Mouse (Mus musculus): ENCODE measurements around the gene Aldh1l1.

DNA sequence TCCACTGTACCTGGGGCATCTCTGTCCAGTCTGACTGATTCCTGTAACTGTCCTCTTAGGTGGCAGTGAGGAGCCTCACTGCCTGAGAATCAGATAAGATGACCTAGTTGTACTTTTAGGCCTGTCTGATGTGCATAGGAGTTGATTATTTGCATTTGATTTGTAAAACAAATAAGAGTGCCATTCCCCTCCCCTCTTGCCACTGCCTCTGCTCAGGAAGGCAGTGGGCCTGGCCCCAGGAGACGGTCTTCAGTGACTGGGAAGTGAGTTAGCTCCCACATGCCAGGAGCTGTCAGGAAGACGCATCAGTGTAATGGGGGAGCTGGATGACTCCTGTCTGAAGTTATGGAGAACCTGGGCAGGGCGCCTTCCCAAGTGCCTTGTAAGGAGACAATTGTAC is 149.4 kb downstream of the Aldh1l1 start:
- TF ChIP-seq CTCF (conservative IDR thresholded peaks at IDR 0.05 in 1 of 2, IDR thresholded peaks at IDR 0.05 in 1 of 2; ENCODE audit: low read depth in 2 of 2, low read length in 2 of 2) (no peak), RCOR1 (conservative IDR thresholded peaks at IDR 0.05; ENCODE audit: low read depth, low read length) (no peak), USF1 (IDR thresholded peaks at IDR 0.05; ENCODE audit: low read depth, low read length) (no peak), ZNF384 (IDR thresholded peaks at IDR 0.05; ENCODE audit: low read depth, low read length) (no peak), ETS1 (conservative IDR thresholded peaks at IDR 0.05; ENCODE audit: low read depth, low read length) (no peak), POLR2A (IDR thresholded peaks at IDR 0.05; ENCODE audit: low read depth, low read length) (no peak), KAT2A (IDR thresholded peaks at IDR 0.05; ENCODE audit: insufficient replicate concordance, low read length) (no peak)

All from CH12.LX (cell line).